Mouse (Mus musculus) inflammation-experienced regulatory T-cells, adult 6 months (primary cell): ENCODE measurements around the gene Cyp2c40. TPM values are rescaled to one million over a fixed set of nuclear protein-coding genes. Genes with fewer than 3 reads are reported as not detected.
"Not testable (repeated sequence)": the region's sequence is repeated elsewhere in the genome, so short reads cannot be mapped to it uniquely, and the experiment has no call there.

Source experiments
- ATAC-seq: one replicate; pipeline ENCODE4 v1.8.0; 2017
- polyA plus RNA-seq, 3 experiments: library from polyadenylated mRNA; unstranded; fragments of 100-300 nt; shearing (Covaris generic); gene quantifications; one replicate each; pipeline ENCODE4 v1.2.1; 2017

The Cyp2c40 gene
- not detected for polyA plus RNA-seq

DNA sequence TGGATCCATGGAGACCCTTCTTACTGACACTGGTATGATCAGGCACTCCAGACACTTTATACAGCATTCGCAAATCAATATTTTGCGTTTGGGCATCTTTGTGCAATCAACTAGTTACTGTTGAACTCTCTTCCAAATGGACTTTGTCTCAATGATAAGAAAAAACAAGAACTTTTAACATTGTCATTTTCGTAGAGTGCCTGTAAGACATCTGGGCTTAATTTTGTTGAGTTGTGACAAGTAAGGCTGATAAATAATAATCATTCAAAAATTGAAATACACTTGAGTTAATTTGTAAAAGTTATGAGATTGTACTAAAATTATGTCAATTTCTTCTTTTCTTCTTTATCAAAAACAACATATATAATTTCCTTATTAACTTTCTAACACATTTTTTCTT lies at the start of gene Cyp2c40:
TSS of gene Cyp2c40 (minus strand) at position 101 of the 400 bp plus-strand sequence.
- not testable (repeated sequence) for ATAC-seq

- ATAC-seq = not testable (repeated sequence)
These were observed 8.3 kb upstream of the Cyp2c40 start for GRCm38 (mm10) chr19:39820931-39821330.

GRCm38 (mm10) chr19:39816400-39816799 lies 3.8 kb upstream of the Cyp2c40 start:
- ATAC-seq = not testable (repeated sequence)

- not testable (repeated sequence) for ATAC-seq
These were observed 3.4 kb upstream of the Cyp2c40 start for GRCm38 (mm10) chr19:39815991-39816390.

- ATAC-seq = not testable (repeated sequence)
These were observed 27.2 kb downstream of the Cyp2c40 start for GRCm38 (mm10) chr19:39785458-39785857.

DNA sequence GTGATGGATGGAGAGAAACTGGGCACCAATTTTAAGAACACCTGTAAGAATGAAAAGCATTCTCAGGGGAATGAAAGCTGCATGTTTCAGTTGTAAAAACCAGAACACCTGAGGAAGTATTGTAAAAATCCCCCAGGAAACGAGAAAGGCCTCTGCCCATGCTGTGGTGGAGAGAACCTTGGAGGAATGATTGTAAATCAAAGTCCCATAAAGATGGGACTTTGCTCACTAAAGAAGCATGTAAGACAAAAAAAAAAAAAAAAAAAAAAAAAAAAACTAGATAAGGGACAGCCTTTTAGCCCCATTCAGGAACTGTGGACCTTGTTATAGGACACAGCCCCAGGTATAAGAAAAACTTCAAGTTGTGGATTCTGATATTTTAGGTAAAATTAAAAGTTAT lies 67.3 kb downstream of the Cyp2c40 start:
- no peak for ATAC-seq

GRCm38 (mm10) chr19:39744361-39744760 lies 68.3 kb downstream of the Cyp2c40 start:
- not testable (repeated sequence) for ATAC-seq

DNA sequence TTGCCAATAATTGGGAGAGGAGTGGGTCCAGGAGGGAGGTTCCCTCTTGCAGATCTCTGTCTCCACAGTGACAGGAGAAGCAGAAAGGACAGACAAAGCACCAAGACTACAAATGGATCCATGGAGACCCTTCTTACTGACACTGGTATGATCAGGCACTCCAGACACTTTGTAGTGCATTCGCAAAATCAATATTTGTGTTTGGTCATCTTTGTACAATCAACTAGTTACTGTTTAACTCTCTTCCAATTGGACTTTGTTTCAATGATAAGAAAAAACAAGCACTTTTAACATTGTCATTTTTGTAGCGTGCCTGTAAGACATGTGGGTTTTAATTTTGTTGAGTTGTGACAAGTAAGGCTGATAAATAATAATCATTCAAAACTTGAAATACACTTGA lies 71.7 kb downstream of the Cyp2c40 start, which contains the start of gene Cyp2c68:
TSS of gene Cyp2c68 (minus strand) at position 135 of the 400 bp plus-strand sequence.
- ATAC-seq = no peak

Other genes starting within 250 kb of the Cyp2c40 start
- not detected for gene Cyp2c67, start 163.8 kb downstream of the Cyp2c40 start, polyA plus RNA-seq
- gene Cyp2c68, start 71.8 kb downstream of the Cyp2c40 start, polyA plus RNA-seq = not detected
- gene Cyp2c69, start 74.0 kb upstream of the Cyp2c40 start, polyA plus RNA-seq = not detected
- gene Cyp2c37, start 179.6 kb upstream of the Cyp2c40 start, polyA plus RNA-seq = not detected